ENCODE assay signal across 12 mouse cellular contexts in genomic region chr1:171096110-171096964, GRCm38 (mm10). TPM values are rescaled to one million over a fixed set of nuclear protein-coding genes. Genes with fewer than 3 reads are reported as not detected.
DNase-seq lines count a peak whose midpoint lies in the region; ATAC-seq lines count a peak whose summit lies in the region.
"Had no signal": no experiment of that assay in that cellular context is flagged by ENCODE, and none has a peak within 500 bp of the region (broad histone marks: within the 10 kb centered on the region; RNA-seq: fewer than 3 reads in every experiment).

No protein-coding gene starts in this region.

- H3K4me2 ChIP-seq in kidney, embryonic 14.5 days (replicated peaks; ENCODE audit: low read depth, low read length), result peak overlapping the region; percentile 15; the same call in 1 of the 2 replicates
- H3K4me2 ChIP-seq in embryonic facial prominence, embryonic 12.5 days (replicated peaks), result peak overlapping the region; percentile 17; the same call in 1 of the 2 replicates
- H3K4me2 ChIP-seq in liver, embryonic 13.5 days, result peak overlapping the region; percentile 34

- H3K9ac ChIP-seq in kidney, embryonic 14.5 days (ENCODE audit: low read depth, low read length), result no peak overlapping the region
- H3K9ac ChIP-seq in embryonic facial prominence, embryonic 12.5 days, result no peak overlapping the region
- no peak overlapping the region for H3K9ac ChIP-seq in liver, embryonic 13.5 days

- WGBS in kidney, embryonic 14.5 days, result 20% methylated on average over 10 of the region's 10 CpGs
- WGBS in embryonic facial prominence, embryonic 12.5 days, result 23% methylated on average over 10 of the region's 10 CpGs
- WGBS in liver, embryonic 13.5 days (ENCODE audit: insufficient replicate concordance), result 38% methylated on average over 10 of the region's 10 CpGs

- no peaks in the 10 kb centered on the region for H3K36me3 ChIP-seq in kidney, embryonic 14.5 days (ENCODE audit: control insufficient read depth, insufficient read depth, low read length)
- no peaks in the 10 kb centered on the region for H3K36me3 ChIP-seq in embryonic facial prominence, embryonic 12.5 days
- no peaks in the 10 kb centered on the region for H3K36me3 ChIP-seq in liver, embryonic 13.5 days

- no peak overlapping the region for H3K4me3 ChIP-seq in kidney, embryonic 14.5 days (ENCODE audit: low read length)
- H3K4me3 ChIP-seq in embryonic facial prominence, embryonic 12.5 days, result no peak overlapping the region
- H3K4me3 ChIP-seq in liver, embryonic 13.5 days (replicated peaks), result no peak overlapping the region
- H3K4me3 ChIP-seq: left cerebral cortex, adult 2 months; myocyte had no signal

- H3K27ac ChIP-seq in kidney, embryonic 14.5 days (ENCODE audit: low read depth, low read length), result no peak overlapping the region
- H3K27ac ChIP-seq in embryonic facial prominence, embryonic 12.5 days, result no peak overlapping the region
- peak overlapping the region; percentile 34 for H3K27ac ChIP-seq in liver, embryonic 13.5 days
- H3K27ac ChIP-seq: left cerebral cortex, adult 2 months had no signal

- peak; percentile 17 for DNase-seq in embryo, embryonic 10 days (ENCODE audit: low spot score)
- DNase-seq in embryo, embryonic 9.5 days (ENCODE audit: extremely low spot score), result no peak
- DNase-seq in kidney, adult 8-10 months, result no peak
- DNase-seq in liver, embryonic 13.5 days, result no peak
- no peak for DNase-seq in testis, postnatal 14 days (ENCODE audit: low spot score)
- DNase-seq in right cerebral cortex, postnatal 14 days, result no peak
- DNase-seq: adrenal gland, postnatal 25 days; cerebellum, adult 9-11 months had no signal

- no peaks in the 10 kb centered on the region for H3K27me3 ChIP-seq in kidney, embryonic 14.5 days (ENCODE audit: control insufficient read depth, insufficient read depth, low read length)
- no peaks in the 10 kb centered on the region for H3K27me3 ChIP-seq in embryonic facial prominence, embryonic 12.5 days
- H3K27me3 ChIP-seq in liver, embryonic 13.5 days, result no peaks in the 10 kb centered on the region

- H3K4me1 ChIP-seq in kidney, embryonic 14.5 days (ENCODE audit: control insufficient read depth, insufficient read depth, low read length), result no peaks in the 10 kb centered on the region
- H3K4me1 ChIP-seq in embryonic facial prominence, embryonic 12.5 days, result 0 out of 2 replicates have a peak, but pooled peaks cover 5% of the 10 kb centered on the region
- H3K4me1 ChIP-seq in liver, embryonic 13.5 days (replicated peaks), result peaks cover 53% of the 10 kb centered on the region

- ATAC-seq in kidney, embryonic 14.5 days (ENCODE audit: low FRiP score, low TSS enrichment), result peak; percentile 65; the same call in 1 of the 2 replicates
- no peak for ATAC-seq in embryonic facial prominence, embryonic 12.5 days (ENCODE audit: insufficient number of reproducible peaks, insufficient read depth, low FRiP score, low TSS enrichment)
- ATAC-seq in liver, embryonic 13.5 days (ENCODE audit: low read depth), result no peak; the same call in 1 of the 2 replicates

- no peaks in the 10 kb centered on the region for H3K9me3 ChIP-seq in kidney, embryonic 14.5 days (ENCODE audit: control insufficient read depth, low read length)
- no peaks in the 10 kb centered on the region for H3K9me3 ChIP-seq in embryonic facial prominence, embryonic 12.5 days
- H3K9me3 ChIP-seq in liver, embryonic 13.5 days (replicated peaks), result no peaks in the 10 kb centered on the region

RNA-seq across cellular contexts. Expression of gene Cfap126, which starts 17.4 kb away (rescaled TPM):
- polyA plus RNA-seq in kidney, embryonic 14.5 days (2014; fragmentation: Nextera tagmentation; extraction: Ambion mirVana), result 2.9 and 3.8 TPM in 2 replicates
- polyA plus RNA-seq in embryonic facial prominence, embryonic 12.5 days (2016; fragmentation: Nextera tagmentation; extraction: Ambion mirVana), result 1.4 and 1.8 TPM in 2 replicates
- 1.8 and 2.5 TPM in 2 replicates for polyA plus RNA-seq in liver, embryonic 13.5 days (2015; fragmentation: Nextera tagmentation; extraction: Ambion mirVana)

RNA-seq across cellular contexts. Expression of gene Fcgr3, which starts 31.6 kb away (rescaled TPM):
- polyA plus RNA-seq in kidney, embryonic 14.5 days (2014; fragmentation: Nextera tagmentation; extraction: Ambion mirVana), result 7.0 and 7.9 TPM in 2 replicates
- polyA plus RNA-seq in embryonic facial prominence, embryonic 12.5 days (2016; fragmentation: Nextera tagmentation; extraction: Ambion mirVana), result 6.0 and 6.5 TPM in 2 replicates
- 17.9 and 23.1 TPM in 2 replicates for polyA plus RNA-seq in liver, embryonic 13.5 days (2015; fragmentation: Nextera tagmentation; extraction: Ambion mirVana)

RNA-seq across cellular contexts. Expression of gene Sdhc, which starts 54.1 kb away (rescaled TPM):
- 291 and 322 TPM in 2 replicates for polyA plus RNA-seq in kidney, embryonic 14.5 days (2014; fragmentation: Nextera tagmentation; extraction: Ambion mirVana)
- 210 and 216 TPM in 2 replicates for polyA plus RNA-seq in embryonic facial prominence, embryonic 12.5 days (2016; fragmentation: Nextera tagmentation; extraction: Ambion mirVana)
- polyA plus RNA-seq in liver, embryonic 13.5 days (2015; fragmentation: Nextera tagmentation; extraction: Ambion mirVana), result 140 and 164 TPM in 2 replicates

RNA-seq across cellular contexts. Expression of gene Mpz, which starts 54.2 kb away (rescaled TPM):
- 0.24 TPM in 1 of 2 replicates, not detected in the other for polyA plus RNA-seq in kidney, embryonic 14.5 days (2014; fragmentation: Nextera tagmentation; extraction: Ambion mirVana)
- polyA plus RNA-seq in embryonic facial prominence, embryonic 12.5 days (2016; fragmentation: Nextera tagmentation; extraction: Ambion mirVana), result 4.5 and 4.7 TPM in 2 replicates
- 0.14 TPM in 1 of 2 replicates, not detected in the other for polyA plus RNA-seq in liver, embryonic 13.5 days (2015; fragmentation: Nextera tagmentation; extraction: Ambion mirVana)
